Mouse (Mus musculus): ENCODE data around the gene Itsn2.

DNA sequence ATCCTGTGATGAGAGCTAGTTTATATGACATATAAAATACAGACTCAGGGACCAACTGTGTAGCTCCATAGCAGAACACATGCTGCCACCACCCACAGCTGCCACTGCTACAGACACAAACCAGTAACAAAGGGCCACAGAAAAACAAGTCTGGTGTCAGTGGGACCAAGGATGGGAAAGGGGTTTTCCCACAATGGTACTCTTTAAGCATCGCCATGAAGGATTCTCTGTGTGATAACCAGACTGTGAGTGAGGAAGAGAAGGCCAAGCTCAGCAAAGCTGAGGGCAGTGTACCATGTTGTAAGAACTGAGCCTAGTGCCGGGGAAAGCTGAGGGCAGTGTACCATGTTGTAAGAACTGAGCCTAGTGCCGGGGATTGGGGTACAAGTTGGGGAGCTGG, 98.8 kb downstream of the Itsn2 start:
- TF ChIP-seq POLR2A (IDR thresholded peaks at IDR 0.05; ENCODE audit: low read depth, low read length) = no peak
- no peak for TF ChIP-seq CTCF (conservative IDR thresholded peaks at IDR 0.05; ENCODE audit: insufficient read depth, insufficient read length, low read depth, low read length)

Measured in kidney, adult 2 months (tissue).